Mouse (Mus musculus) heart, adult 2 months (tissue): ENCODE data around the gene Lamc1.

Experiments
- CTCF ChIP-seq: fragments of 200-600 bp; IDR thresholded peaks from 2 replicates; pipeline ENCODE4 v1.8.1; 2022; ENCODE audit warnings: antibody characterized with exemption, mild to moderate bottlenecking, moderate library complexity
- POLR2A ChIP-seq: fragments of 200-500 bp; IDR thresholded peaks from 2 replicates; pipeline ENCODE4 v1.6.1; 2011; ENCODE audit warnings: mild to moderate bottlenecking, low read depth, low read length, control low read depth; ENCODE audit not compliant: insufficient read depth

GRCm38 (mm10) chr1:153318287-153318686 lies 14.3 kb downstream of the Lamc1 start:
- TF ChIP-seq CTCF (no peak), POLR2A (no peak)
